Mouse (Mus musculus) liver, embryonic 12.5 days (tissue): ENCODE measurements around the gene 4933424G06Rik. TPM values are rescaled to one million over a fixed set of nuclear protein-coding genes. Genes with fewer than 3 reads are reported as not detected.

Experiments
- ATAC-seq: fragments of 200-750 bp; cut with Nextera tagmentation; 2 replicates; pipeline ENCODE4 v1.8.0; 2017; ENCODE audit warnings: moderate number of reproducible peaks, mild to moderate bottlenecking, moderate library complexity
- H3K27ac ChIP-seq: fragments of 300-500 bp; sonication (generic); 2 replicates; pipeline ENCODE4 v1.5.1; 2016; ENCODE audit warnings: mild to moderate bottlenecking
- H3K27me3 ChIP-seq: fragments of 300-500 bp; sonication (generic); replicated peaks from 2 replicates; pipeline ENCODE4 v1.6.1; 2016; ENCODE audit warnings: mild to moderate bottlenecking, moderate library complexity
- H3K36me3 ChIP-seq: fragments of 300-500 bp; sonication (generic); 2 replicates; pipeline ENCODE4 v1.6.1; 2016; ENCODE audit warnings: mild to moderate bottlenecking, moderate library complexity
- H3K4me1 ChIP-seq: fragments of 300-500 bp; sonication (generic); 2 replicates; pipeline ENCODE4 v1.6.1; 2016
- H3K4me2 ChIP-seq: fragments of 300-500 bp; sonication (generic); 2 replicates; pipeline ENCODE4 v1.6.1; 2016; ENCODE audit warnings: mild to moderate bottlenecking, moderate library complexity
- H3K4me3 ChIP-seq: fragments of 300-500 bp; sonication (generic); 2 replicates; pipeline ENCODE4 v1.5.1; 2016; ENCODE audit warnings: mild to moderate bottlenecking, moderate library complexity
- H3K9ac ChIP-seq: fragments of 300-500 bp; sonication (generic); 2 replicates; pipeline ENCODE4 v1.6.1; 2016; ENCODE audit warnings: mild to moderate bottlenecking, moderate library complexity
- H3K9me3 ChIP-seq: fragments of 300-500 bp; sonication (generic); replicated peaks from 2 replicates; pipeline ENCODE4 v1.6.1; 2016; ENCODE audit warnings: mild to moderate bottlenecking, moderate library complexity
- WGBS: fragments of 180-500 bp; shearing (Covaris S2); methylation state at CpG from one replicate; pipeline ENCODE4 v1.1.7; 2016; ENCODE audit not compliant: insufficient replicate concordance; 5-methylcytosine and 5-hydroxymethylcytosine counted together
- polyA plus RNA-seq: library from polyadenylated mRNA; unstranded; fragments of >200 nt; fragmentation: Nextera tagmentation; extraction: Ambion mirVana; gene quantifications from 2 replicates; pipeline ENCODE4 v1.2.1, GENCODE M21; 2016

The 4933424G06Rik gene
- polyA plus RNA-seq, 1 experiment from 2014 or later, result 0.11 TPM

DNA sequence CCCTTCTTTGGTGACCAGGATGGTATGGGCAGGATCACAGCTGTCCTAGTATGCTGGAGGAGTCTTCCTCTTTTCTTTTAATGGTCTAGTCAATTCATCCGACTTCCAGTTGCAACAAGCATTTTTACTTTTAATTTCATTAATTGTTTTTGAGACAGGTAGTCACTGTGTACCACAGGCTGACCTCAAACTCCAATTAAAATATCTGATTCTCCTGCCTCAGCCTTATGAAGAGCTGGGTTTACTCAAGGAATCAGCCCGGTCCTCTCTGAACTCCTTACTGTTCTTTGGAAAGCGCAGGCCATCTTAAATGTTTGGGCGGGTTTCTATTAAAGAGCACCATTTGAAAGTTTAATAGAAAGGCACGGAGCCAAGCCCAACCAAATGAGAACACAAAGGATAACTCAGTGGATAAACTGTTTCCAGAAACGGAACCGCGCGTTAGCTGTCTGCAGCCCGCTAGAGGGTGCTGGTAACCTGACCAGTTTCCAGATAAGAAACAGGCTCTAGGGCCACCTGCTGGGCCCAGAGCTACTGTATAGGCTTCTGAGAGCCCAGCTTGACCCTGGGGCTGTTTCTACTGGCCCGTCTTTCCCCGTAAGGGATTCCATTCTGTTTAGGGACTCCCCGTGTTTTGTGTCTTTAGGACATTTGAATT is 26.0 kb upstream of the 4933424G06Rik start:
- WGBS, result 9% methylated on average over 13 of the region's 13 CpGs
- Histone ChIP-seq H3K9ac (no peak overlapping the region), H3K9me3 (no peaks in the 10 kb centered on the region), H3K4me2 (no peak overlapping the region), H3K27me3 (no peaks in the 10 kb centered on the region), H3K36me3 (no peaks in the 10 kb centered on the region), H3K4me3 (no peak overlapping the region), H3K27ac (no peak overlapping the region), H3K4me1 (no peaks in the 10 kb centered on the region)
- ATAC-seq, result peak; percentile 77

GRCm38 (mm10) chr1:36690671-36691235 is 19.2 kb upstream of the 4933424G06Rik start:
- Histone ChIP-seq H3K27ac (peak overlapping the region; percentile 79), H3K4me2 (peak overlapping the region; percentile 89), H3K27me3 (no peaks in the 10 kb centered on the region), H3K4me3 (peak overlapping the region; percentile 92), H3K9ac (peak overlapping the region; percentile 71), H3K36me3 (peaks cover 32% of the 10 kb centered on the region), H3K4me1 (peaks cover 19% of the 10 kb centered on the region), H3K9me3 (no peaks in the 10 kb centered on the region)
- 60% methylated on average over 11 of the region's 11 CpGs for WGBS
- peak; percentile 16; the same call in 1 of the 2 replicates for ATAC-seq

DNA sequence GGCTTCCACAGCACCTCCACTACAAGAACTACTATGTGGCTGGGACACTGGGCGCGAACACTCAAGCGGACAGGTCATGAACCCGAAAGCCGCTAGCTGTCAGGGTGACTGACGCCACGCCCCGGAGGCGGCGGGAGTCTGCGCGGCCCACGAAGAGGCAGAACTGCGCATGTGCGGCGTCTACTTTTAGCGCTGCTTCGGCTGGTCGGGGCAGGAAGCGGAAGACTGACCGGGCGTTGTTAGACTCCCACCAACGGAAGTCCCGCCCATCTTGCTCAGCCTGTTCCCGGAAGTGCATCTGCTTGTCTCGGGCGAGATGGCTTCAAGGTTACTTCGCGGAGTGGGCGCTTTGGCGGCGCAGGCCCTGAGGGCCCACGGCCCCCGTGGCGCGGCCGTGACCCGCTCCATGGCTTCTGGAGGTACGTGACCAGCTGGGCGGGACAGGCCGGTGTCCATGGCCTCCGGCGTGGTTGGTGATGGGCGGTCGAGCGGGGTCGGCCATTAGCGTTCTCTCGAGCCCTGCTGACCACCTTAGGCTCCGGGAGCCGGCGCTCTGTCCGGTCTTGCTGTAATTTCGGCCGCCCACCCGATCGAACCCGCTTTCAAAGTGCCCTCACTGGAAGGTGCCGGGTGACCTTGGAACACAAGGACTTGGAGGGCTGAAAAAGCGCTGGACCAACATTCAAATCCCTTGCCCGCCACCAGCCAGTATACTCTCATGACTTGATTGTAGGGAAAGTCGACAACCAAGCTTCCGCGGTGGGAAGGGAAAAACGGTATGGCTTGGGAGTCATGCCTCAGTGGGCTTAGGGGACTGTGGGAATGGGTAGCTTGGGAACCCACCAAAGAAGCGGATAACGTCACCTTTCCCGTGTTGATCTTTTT is 18.4 kb upstream of the 4933424G06Rik start, which contains the start of gene Cox5b:
Gene Cox5b, plus strand, starts transcription at position 179 of the 885 bp plus-strand sequence.
- peak; percentile 95 for ATAC-seq
- WGBS, result under 1% methylated on average over 68 of the region's 68 CpGs
- Histone ChIP-seq H3K27me3 (no peaks in the 10 kb centered on the region), H3K4me2 (peak within 1 kb of the TSS; percentile 89), H3K27ac (peak within 1 kb of the TSS; percentile 79), H3K36me3 (peaks cover 32% of the 10 kb centered on the region), H3K9me3 (no peaks in the 10 kb centered on the region), H3K9ac (peak within 1 kb of the TSS; percentile 89), H3K4me3 (peak within 1 kb of the TSS; percentile 92), H3K4me1 (peaks cover 19% of the 10 kb centered on the region)

GRCm38 (mm10) chr1:36694871-36695270 is 15.1 kb upstream of the 4933424G06Rik start:
- no peak for ATAC-seq

GRCm38 (mm10) chr1:36696411-36696810 is 13.5 kb upstream of the 4933424G06Rik start:
- no peak overlapping the region for H3K9ac ChIP-seq
- WGBS, result 59% methylated on average over 6 of the region's 6 CpGs
- H3K27me3 ChIP-seq, result no peaks in the 10 kb centered on the region
- no peak overlapping the region for H3K27ac ChIP-seq
- H3K36me3 ChIP-seq, result peaks cover 62% of the 10 kb centered on the region
- peaks cover 17% of the 10 kb centered on the region for H3K4me1 ChIP-seq
- ATAC-seq, result no peak
- no peak overlapping the region for H3K4me3 ChIP-seq
- no peak overlapping the region for H3K4me2 ChIP-seq
- no peaks in the 10 kb centered on the region for H3K9me3 ChIP-seq

More at GRCm38 (mm10) chr1:36694871-36695270, 15.1 kb upstream of the 4933424G06Rik start:
- no peak overlapping the region for H3K27ac ChIP-seq
- H3K27me3 ChIP-seq, result no peaks in the 10 kb centered on the region
- no peaks in the 10 kb centered on the region for H3K9me3 ChIP-seq
- H3K4me1 ChIP-seq, result peaks cover 23% of the 10 kb centered on the region
- WGBS, result 80% methylated on average over 6 of the region's 6 CpGs
- H3K36me3 ChIP-seq, result peaks cover 46% of the 10 kb centered on the region
- no peak overlapping the region for H3K4me2 ChIP-seq
- H3K9ac ChIP-seq, result no peak overlapping the region
- no peak overlapping the region for H3K4me3 ChIP-seq

GRCm38 (mm10) chr1:36697030-36697429 is 12.9 kb upstream of the 4933424G06Rik start:
- no peak for ATAC-seq
- no peak overlapping the region for H3K9ac ChIP-seq
- H3K4me2 ChIP-seq, result no peak overlapping the region
- H3K36me3 ChIP-seq, result peaks cover 68% of the 10 kb centered on the region
- H3K27me3 ChIP-seq, result no peaks in the 10 kb centered on the region
- H3K4me3 ChIP-seq, result no peak overlapping the region
- H3K4me1 ChIP-seq, result peaks cover 14% of the 10 kb centered on the region
- H3K9me3 ChIP-seq, result no peaks in the 10 kb centered on the region
- 69% methylated on average over 5 of the region's 5 CpGs for WGBS
- H3K27ac ChIP-seq, result no peak overlapping the region

GRCm38 (mm10) chr1:36707166-36707565 is 2.8 kb upstream of the 4933424G06Rik start:
- Histone ChIP-seq H3K27me3 (no peaks in the 10 kb centered on the region), H3K4me3 (no peak overlapping the region), H3K9ac (no peak overlapping the region), H3K4me2 (no peak overlapping the region), H3K36me3 (peaks cover 58% of the 10 kb centered on the region), H3K4me1 (peaks cover 33% of the 10 kb centered on the region), H3K27ac (no peak overlapping the region), H3K9me3 (no peaks in the 10 kb centered on the region)
- 75% methylated on average over 2 of the region's 2 CpGs for WGBS
- no peak for ATAC-seq

- Histone ChIP-seq H3K4me2 (peak overlapping the region; percentile 91; the same call in 1 of the 2 replicates), H3K36me3 (peaks cover 52% of the 10 kb centered on the region), H3K4me1 (peaks cover 33% of the 10 kb centered on the region), H3K4me3 (0 out of 2 replicates have a peak overlapping the region, but pooled peaks have one; percentile 99), H3K27ac (no peak overlapping the region), H3K9ac (no peak overlapping the region), H3K27me3 (no peaks in the 10 kb centered on the region), H3K9me3 (no peaks in the 10 kb centered on the region)
- ATAC-seq, result no peak
- WGBS, result 76% methylated on average over 3 of the region's 3 CpGs
Measured at GRCm38 (mm10) chr1:36707797-36708196, 2.2 kb upstream of the 4933424G06Rik start.

DNA sequence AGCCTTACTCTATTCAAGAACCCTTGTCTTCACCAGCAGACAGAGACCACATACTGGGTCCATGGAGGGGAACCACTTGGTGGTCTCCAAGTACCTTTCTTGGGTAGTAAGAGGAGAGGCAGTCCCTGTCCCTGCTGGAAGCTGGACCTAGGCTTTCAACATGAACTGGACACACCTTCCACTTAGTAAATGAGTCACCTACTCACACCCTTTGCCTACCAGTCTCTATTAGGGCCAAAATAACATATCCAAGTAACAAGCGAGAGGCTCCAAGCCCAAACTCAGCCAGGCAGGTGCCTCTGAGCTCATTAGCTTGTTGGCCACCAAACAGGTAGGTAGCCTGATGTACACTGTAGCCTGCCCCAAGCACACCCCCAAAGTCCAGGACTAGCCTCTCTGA is 1.3 kb upstream of the 4933424G06Rik start:
- peak overlapping the region; percentile 96 for H3K9ac ChIP-seq
- peak overlapping the region; percentile 85 for H3K27ac ChIP-seq
- no peaks in the 10 kb centered on the region for H3K27me3 ChIP-seq
- H3K9me3 ChIP-seq, result 0 out of 2 replicates have a peak, but pooled peaks cover 1% of the 10 kb centered on the region
- peaks cover 33% of the 10 kb centered on the region for H3K4me1 ChIP-seq
- ATAC-seq, result no peak
- H3K4me2 ChIP-seq, result peak overlapping the region; percentile 91
- WGBS, result 68% methylated on average over 1 of the region's 1 CpGs
- peaks cover 44% of the 10 kb centered on the region for H3K36me3 ChIP-seq
- H3K4me3 ChIP-seq, result peak overlapping the region; percentile 99

DNA sequence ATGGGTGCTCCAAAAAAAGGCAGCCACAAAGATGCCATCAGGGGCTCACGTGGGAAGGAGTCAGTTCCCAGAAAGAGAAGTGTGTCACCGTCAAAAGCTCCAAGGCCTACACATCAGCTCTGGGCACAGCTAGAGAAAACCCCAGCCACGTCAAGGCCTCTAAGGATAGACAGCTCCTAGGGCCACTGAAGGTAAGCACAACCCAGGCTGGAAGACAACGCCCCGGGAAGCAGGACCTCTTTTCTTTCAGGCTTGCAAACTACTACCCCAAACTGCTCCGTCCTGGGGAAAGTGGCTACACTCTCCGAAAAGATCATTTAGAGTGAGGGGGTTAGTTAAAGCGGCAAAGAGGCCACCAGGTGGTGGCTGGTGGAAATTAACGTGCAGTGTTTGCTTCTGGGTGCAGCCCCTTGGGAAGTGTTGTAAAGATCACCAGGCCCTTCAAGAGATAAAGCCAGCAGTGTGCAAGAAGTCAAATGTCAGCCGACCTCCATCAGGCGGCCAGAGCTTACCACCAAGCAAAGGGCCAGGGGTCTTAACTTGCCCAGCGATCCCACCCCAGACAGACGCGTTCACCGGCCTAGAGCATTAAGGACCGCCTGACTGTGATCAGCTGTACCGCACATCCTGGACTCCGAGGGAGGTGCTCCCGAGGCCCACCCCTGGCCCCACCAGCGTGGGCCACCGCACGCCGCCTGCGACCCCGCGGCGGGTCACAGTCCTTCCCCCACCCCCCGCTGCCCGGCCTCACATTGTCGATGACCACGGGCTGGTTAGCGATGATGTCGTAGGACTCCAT is 695 bp upstream of the 4933424G06Rik start:
- peak overlapping the region; percentile 96 for H3K9ac ChIP-seq
- H3K27ac ChIP-seq, result peak overlapping the region; percentile 85
- H3K27me3 ChIP-seq, result no peaks in the 10 kb centered on the region
- H3K36me3 ChIP-seq, result peaks cover 38% of the 10 kb centered on the region
- H3K4me3 ChIP-seq, result peak overlapping the region; percentile 99
- 0 out of 2 replicates have a peak, but pooled peaks cover 4% of the 10 kb centered on the region for H3K9me3 ChIP-seq
- H3K4me2 ChIP-seq, result peak overlapping the region; percentile 91
- H3K4me1 ChIP-seq, result peaks cover 33% of the 10 kb centered on the region
- ATAC-seq, result peak; percentile 68
- WGBS, result 1% methylated on average over 33 of the region's 33 CpGs

- Histone ChIP-seq H3K4me1 (peaks cover 26% of the 10 kb centered on the region), H3K9me3 (0 out of 2 replicates have a peak, but pooled peaks cover 4% of the 10 kb centered on the region), H3K9ac (no peak overlapping the region), H3K36me3 (peaks cover 19% of the 10 kb centered on the region), H3K27ac (no peak overlapping the region), H3K27me3 (peaks cover 4% of the 10 kb centered on the region; the same call in 1 of the 2 replicates), H3K4me3 (no peak overlapping the region), H3K4me2 (no peak overlapping the region)
- WGBS, result 76% methylated on average over 2 of the region's 2 CpGs
- ATAC-seq, result no peak
Measured at GRCm38 (mm10) chr1:36711104-36711503, 1.2 kb downstream of the 4933424G06Rik start.
